Mouse (Mus musculus): ENCODE data around the gene Net1.
"Not testable (repeated sequence)": the region's sequence is repeated elsewhere in the genome, so short reads cannot be mapped to it uniquely, and the experiment has no call there.

Net1 gene

GRCm38 (mm10) chr13:3833644-3834043 lies 84.4 kb downstream of the Net1 start:
- not testable (repeated sequence) for DNase-seq (ENCODE audit: low spot score in 2 of 2)

GRCm38 (mm10) chr13:3832450-3832849 lies 85.6 kb downstream of the Net1 start:
- no peak for DNase-seq (ENCODE audit: low spot score in 2 of 2)

Data from spleen, postnatal 10 days (tissue).